Mouse (Mus musculus) thymus, adult 2 months (tissue): ENCODE measurements around the gene Tifa. TPM values are rescaled to one million over a fixed set of nuclear protein-coding genes. Genes with fewer than 3 reads are reported as not detected.

Source experiments
- DNase-seq: peaks from one replicate; pipeline ENCODE4 v3.0.0; 2021
- H3K27ac ChIP-seq: fragments of 200-500 bp; 2 replicates; pipeline ENCODE4 v1.5.1; 2012; ENCODE audit warnings: low read length, control low read depth; ENCODE audit not compliant: control insufficient read depth, insufficient read depth
- H3K27me3 ChIP-seq: fragments of 200-500 bp; 2 replicates; pipeline ENCODE4 v1.6.1; 2012; ENCODE audit warnings: mild to moderate bottlenecking, low read length, moderate library complexity, mixed read lengths; ENCODE audit not compliant: control insufficient read depth, insufficient read depth
- H3K36me3 ChIP-seq: fragments of 200-500 bp; 2 replicates; pipeline ENCODE4 v1.6.1; 2012; ENCODE audit warnings: mild to moderate bottlenecking, low read length, moderate library complexity; ENCODE audit not compliant: control insufficient read depth, insufficient read depth
- H3K4me1 ChIP-seq: fragments of 200-500 bp; replicated peaks from 2 replicates; pipeline ENCODE4 v1.6.1; 2012; ENCODE audit warnings: low read length; ENCODE audit not compliant: control insufficient read depth, insufficient read depth
- H3K4me3 ChIP-seq: fragments of 200-500 bp; 2 replicates; pipeline ENCODE4 v1.5.1; 2012; ENCODE audit warnings: mild to moderate bottlenecking, low read length, control low read depth, moderate library complexity; ENCODE audit not compliant: control insufficient read depth, insufficient read depth
- CTCF ChIP-seq: fragments of 200-500 bp; IDR thresholded peaks from 2 replicates; pipeline ENCODE4 v1.5.1; 2012; ENCODE audit warnings: mild to moderate bottlenecking, control low read depth, low read length, moderate library complexity, borderline replicate concordance; ENCODE audit not compliant: control insufficient read depth, poor library complexity, insufficient read depth; ENCODE audit errors: extremely low read depth
- POLR2A ChIP-seq: fragments of 200-500 bp; IDR thresholded peaks from 2 replicates; pipeline ENCODE4 v1.6.1; 2012; ENCODE audit warnings: mild to moderate bottlenecking, low read length, control low read depth, moderate library complexity; ENCODE audit not compliant: control insufficient read depth, poor library complexity, insufficient read depth; ENCODE audit errors: extremely low read depth
- WGBS: fragments of 180-500 bp; shearing (Covaris S2); methylation state at CpG from one replicate; pipeline ENCODE4 v1.1.7; 2018; 5-methylcytosine and 5-hydroxymethylcytosine counted together
- polyA plus RNA-seq: library from polyadenylated mRNA; depleted of rRNA; stranded (reverse); fragments of >200 nt; gene quantifications from 2 replicates; pipeline ENCODE4 v1.2.3, GENCODE M21; 2012

Tifa gene
- polyA plus RNA-seq, 1 experiment: 2.5 TPM

GRCm38 (mm10) chr3:127805991-127806390 lies 16.4 kb downstream of the Tifa start:
- TF ChIP-seq POLR2A (no peak), CTCF (no peak)
- H3K36me3 ChIP-seq: peaks cover 23% of the 10 kb centered on the region
- H3K27ac ChIP-seq: no peak overlapping the region
- no peak for DNase-seq
- WGBS: 99% methylated on average over 6 of the region's 6 CpGs
- H3K27me3 ChIP-seq: no peaks in the 10 kb centered on the region
- H3K4me1 ChIP-seq: no peaks in the 10 kb centered on the region
- H3K4me3 ChIP-seq: no peak overlapping the region

- Histone ChIP-seq H3K4me1 (no peaks in the 10 kb centered on the region), H3K36me3 (peaks cover 39% of the 10 kb centered on the region), H3K27ac (no peak overlapping the region), H3K27me3 (no peaks in the 10 kb centered on the region), H3K4me3 (no peak overlapping the region)
- no peak for DNase-seq
- 98% methylated on average over 5 of the region's 5 CpGs for WGBS
- TF ChIP-seq POLR2A (no peak), CTCF (no peak)
Observed at GRCm38 (mm10) chr3:127807846-127808245, 18.2 kb downstream of the Tifa start.

- Histone ChIP-seq H3K27ac (no peak overlapping the region), H3K27me3 (no peaks in the 10 kb centered on the region), H3K4me1 (no peaks in the 10 kb centered on the region), H3K36me3 (peaks cover 39% of the 10 kb centered on the region), H3K4me3 (no peak overlapping the region)
- TF ChIP-seq CTCF: no peak
- TF ChIP-seq POLR2A: no peak
- 97% methylated on average over 7 of the region's 7 CpGs for WGBS
- DNase-seq: no peak
Observed at GRCm38 (mm10) chr3:127809103-127809502, 19.5 kb downstream of the Tifa start.

GRCm38 (mm10) chr3:127817120-127817683 lies 27.6 kb downstream of the Tifa start:
- Histone ChIP-seq H3K27me3 (no peaks in the 10 kb centered on the region), H3K4me1 (peaks cover 2% of the 10 kb centered on the region; the same call in 1 of the 2 replicates), H3K27ac (no peak overlapping the region), H3K4me3 (no peak overlapping the region), H3K36me3 (peaks cover 17% of the 10 kb centered on the region)
- TF ChIP-seq CTCF (no peak), POLR2A (no peak)
- DNase-seq: no peak
- WGBS: 87% methylated on average over 7 of the region's 7 CpGs

- Histone ChIP-seq H3K4me1 (peaks cover 4% of the 10 kb centered on the region), H3K27me3 (no peaks in the 10 kb centered on the region), H3K27ac (no peak overlapping the region), H3K36me3 (peaks cover 14% of the 10 kb centered on the region), H3K4me3 (no peak overlapping the region)
- no peak for TF ChIP-seq POLR2A
- TF ChIP-seq CTCF: no peak
- WGBS: 94% methylated on average over 11 of the region's 11 CpGs
- no peak for DNase-seq
Observed at GRCm38 (mm10) chr3:127818694-127819663, 29.4 kb downstream of the Tifa start.

- Histone ChIP-seq H3K36me3 (peaks cover 12% of the 10 kb centered on the region), H3K27ac (no peak overlapping the region), H3K4me3 (no peak overlapping the region), H3K4me1 (peaks cover 10% of the 10 kb centered on the region), H3K27me3 (no peaks in the 10 kb centered on the region)
- WGBS: 61% methylated on average over 1 of the region's 1 CpGs
- TF ChIP-seq CTCF (no peak), POLR2A (no peak)
- no peak for DNase-seq
Observed at GRCm38 (mm10) chr3:127820400-127820799, 30.8 kb downstream of the Tifa start.
